Mouse (Mus musculus) intestine, postnatal 0 days (tissue): ENCODE measurements around the gene Actr3b. TPM values are rescaled to one million over a fixed set of nuclear protein-coding genes. Genes with fewer than 3 reads are reported as not detected.

Experiments used
- ATAC-seq: fragments of 200-750 bp; cut with Nextera tagmentation; 2 replicates; pipeline ENCODE4 v1.8.0; 2017; ENCODE audit warnings: mild to moderate bottlenecking, moderate TSS enrichment, moderate library complexity
- H3K27ac ChIP-seq: fragments of 300-500 bp; sonication (generic); 2 replicates; pipeline ENCODE4 v1.5.1; 2014; ENCODE audit warnings: mild to moderate bottlenecking, low read depth, low read length, moderate library complexity
- H3K27me3 ChIP-seq: fragments of 300-500 bp; sonication (generic); replicated peaks from 2 replicates; pipeline ENCODE4 v1.6.1; 2014; ENCODE audit warnings: low read length, mixed read lengths; ENCODE audit not compliant: control insufficient read depth, insufficient read depth
- H3K36me3 ChIP-seq: fragments of 300-500 bp; sonication (generic); 2 replicates; pipeline ENCODE4 v1.6.1; 2014; ENCODE audit warnings: mild to moderate bottlenecking, moderate library complexity; ENCODE audit not compliant: control insufficient read depth, insufficient read depth
- H3K4me1 ChIP-seq: fragments of 300-500 bp; sonication (generic); replicated peaks from 2 replicates; pipeline ENCODE4 v1.6.1; 2014; ENCODE audit warnings: antibody characterized with exemption, low read length, mixed read lengths; ENCODE audit not compliant: control insufficient read depth, insufficient read depth
- H3K4me2 ChIP-seq: fragments of 300-500 bp; sonication (generic); replicated peaks from 2 replicates; pipeline ENCODE4 v1.6.1; 2014; ENCODE audit warnings: low read depth, mild to moderate bottlenecking, moderate library complexity
- H3K4me3 ChIP-seq: fragments of 300-500 bp; sonication (generic); 2 replicates; pipeline ENCODE4 v1.5.1; 2014; ENCODE audit warnings: low read depth, low read length
- H3K9ac ChIP-seq: fragments of 300-500 bp; sonication (generic); 2 replicates; pipeline ENCODE4 v1.6.1; 2014; ENCODE audit warnings: mild to moderate bottlenecking, low read depth, low read length
- H3K9me3 ChIP-seq: fragments of 300-500 bp; sonication (generic); 2 replicates; pipeline ENCODE4 v1.6.1; 2016; ENCODE audit warnings: mixed run types; ENCODE audit not compliant: control insufficient read depth
- CTCF ChIP-seq: sonication (generic); IDR thresholded peaks from 2 replicates; pipeline ENCODE4 v1.5.1; 2016; ENCODE audit warnings: low read depth, mild to moderate bottlenecking, control low read depth, antibody characterized with exemption, moderate library complexity
- WGBS: fragments of 180-500 bp; shearing (Covaris S2); extraction: QIAGEN DNeasy Blood & Tissue Kit; methylation state at CpG from one replicate; pipeline ENCODE4 v1.1.7; 2014; 5-methylcytosine and 5-hydroxymethylcytosine counted together
- polyA plus RNA-seq: library from polyadenylated mRNA; unstranded; fragments of >200 nt; fragmentation: Nextera tagmentation; extraction: Ambion mirVana; gene quantifications from 2 replicates; pipeline ENCODE4 v1.2.1, GENCODE M21; 2015

Actr3b gene
- polyA plus RNA-seq, 1 experiment from 2014 or later: 1.7 TPM

GRCm38 (mm10) chr5:25753556-25754235 is 6.1 kb upstream of the Actr3b start:
- Histone ChIP-seq H3K27ac (no peak overlapping the region), H3K36me3 (no peaks in the 10 kb centered on the region), H3K9me3 (no peaks in the 10 kb centered on the region), H3K4me3 (no peak overlapping the region), H3K4me1 (no peaks in the 10 kb centered on the region), H3K27me3 (no peaks in the 10 kb centered on the region), H3K4me2 (no peak overlapping the region), H3K9ac (no peak overlapping the region)
- WGBS: 47% methylated on average over 8 of the region's 8 CpGs
- no peak for TF ChIP-seq CTCF
- no peak for ATAC-seq

- TF ChIP-seq CTCF: no peak
- H3K4me1 ChIP-seq: no peaks in the 10 kb centered on the region
- H3K36me3 ChIP-seq: no peaks in the 10 kb centered on the region
- ATAC-seq: no peak
- H3K9me3 ChIP-seq: no peaks in the 10 kb centered on the region
- 8% methylated on average over 2 of the region's 2 CpGs for WGBS
- H3K4me3 ChIP-seq: no peak overlapping the region
- no peaks in the 10 kb centered on the region for H3K27me3 ChIP-seq
- no peak overlapping the region for H3K27ac ChIP-seq
- H3K9ac ChIP-seq: no peak overlapping the region
- no peak overlapping the region for H3K4me2 ChIP-seq
These were observed 5.5 kb upstream of the Actr3b start for GRCm38 (mm10) chr5:25754236-25754766.

GRCm38 (mm10) chr5:25760410-25760832 is 624 bp downstream of the Actr3b start:
- H3K27ac ChIP-seq: no peak overlapping the region
- TF ChIP-seq CTCF: no peak
- no peaks in the 10 kb centered on the region for H3K36me3 ChIP-seq
- no peaks in the 10 kb centered on the region for H3K9me3 ChIP-seq
- WGBS: 4% methylated on average over 10 of the region's 10 CpGs
- H3K4me1 ChIP-seq: no peaks in the 10 kb centered on the region
- peak overlapping the region; percentile 63 for H3K4me3 ChIP-seq
- H3K4me2 ChIP-seq: peak overlapping the region; percentile 97
- no peaks in the 10 kb centered on the region for H3K27me3 ChIP-seq
- 0 out of 2 replicates have a peak overlapping the region, but pooled peaks have one; percentile 34 for H3K9ac ChIP-seq
- 0 out of 2 replicates have a peak, but pooled peaks have one; percentile 16 for ATAC-seq

DNA sequence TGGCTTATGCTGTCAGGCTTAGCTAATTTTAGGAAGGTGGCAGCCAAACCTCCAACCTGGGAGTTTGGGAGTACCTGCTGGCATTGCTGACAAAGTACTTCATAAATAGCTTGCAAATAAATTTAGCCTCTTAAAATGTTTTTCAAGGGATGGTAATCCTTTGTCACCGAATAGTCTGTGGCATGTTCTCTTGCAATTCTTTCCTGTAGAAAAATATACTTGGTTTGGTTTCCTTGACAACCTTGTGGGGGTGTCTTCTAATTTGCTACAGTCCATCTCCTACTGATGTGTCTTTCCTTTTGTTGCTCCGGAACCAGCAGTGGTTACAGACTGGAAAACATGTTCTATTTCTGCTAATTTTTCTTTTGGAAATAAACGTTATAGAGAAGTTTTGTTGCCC is 1.1 kb downstream of the Actr3b start:
- no peak for TF ChIP-seq CTCF
- WGBS: 63% methylated on average over 3 of the region's 3 CpGs
- H3K4me2 ChIP-seq: no peak overlapping the region
- H3K4me3 ChIP-seq: no peak overlapping the region
- no peak overlapping the region for H3K9ac ChIP-seq
- H3K27me3 ChIP-seq: no peaks in the 10 kb centered on the region
- no peak for ATAC-seq
- no peak overlapping the region for H3K27ac ChIP-seq
- H3K36me3 ChIP-seq: no peaks in the 10 kb centered on the region
- H3K4me1 ChIP-seq: no peaks in the 10 kb centered on the region
- H3K9me3 ChIP-seq: no peaks in the 10 kb centered on the region

DNA sequence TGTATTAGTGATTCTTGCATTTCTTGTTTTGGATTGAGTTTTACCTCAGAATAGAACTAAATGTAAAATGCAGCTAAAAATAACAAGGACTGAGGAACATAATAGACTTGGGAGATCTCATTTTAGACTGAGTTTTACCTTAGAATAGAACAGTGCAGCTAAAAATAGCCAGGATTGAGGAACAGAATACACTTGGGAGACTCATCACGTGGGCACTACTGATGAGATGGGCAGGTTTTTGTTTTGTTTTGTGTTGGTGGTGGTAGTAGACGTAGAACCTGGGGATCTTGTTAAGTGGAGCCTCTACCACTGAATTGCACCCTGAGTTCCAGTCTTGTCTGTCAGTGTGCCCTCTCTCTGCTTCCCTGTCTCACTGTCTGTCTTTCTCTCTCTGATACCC is 2.1 kb downstream of the Actr3b start:
- 73% methylated on average over 2 of the region's 2 CpGs for WGBS
- no peak for ATAC-seq
- TF ChIP-seq CTCF: no peak

DNA sequence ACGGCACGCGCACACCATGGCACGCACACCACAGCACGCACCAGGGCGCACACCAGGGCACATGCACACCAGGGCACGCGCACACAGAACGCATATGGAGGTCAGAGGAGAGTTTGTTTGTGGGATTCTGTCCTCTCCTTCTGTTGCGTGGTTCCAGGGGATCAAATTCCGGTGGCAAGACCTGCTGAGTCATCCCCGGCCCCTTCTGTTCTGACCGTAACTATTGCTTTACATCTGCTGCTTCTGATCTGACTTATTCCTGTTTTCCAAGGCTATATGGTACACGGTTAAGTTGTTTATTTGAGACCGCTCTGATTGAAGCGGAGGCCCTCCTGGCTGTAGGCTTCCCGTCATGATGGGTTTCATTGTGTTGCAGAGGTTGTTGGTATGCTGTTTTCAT is 9.2 kb downstream of the Actr3b start:
- TF ChIP-seq CTCF: no peak
- no peaks in the 10 kb centered on the region for H3K4me1 ChIP-seq
- no peak overlapping the region for H3K9ac ChIP-seq
- H3K4me3 ChIP-seq: no peak overlapping the region
- no peaks in the 10 kb centered on the region for H3K27me3 ChIP-seq
- no peaks in the 10 kb centered on the region for H3K9me3 ChIP-seq
- no peak overlapping the region for H3K27ac ChIP-seq
- peak overlapping the region; percentile 13; the same call in 1 of the 2 replicates for H3K4me2 ChIP-seq
- H3K36me3 ChIP-seq: no peaks in the 10 kb centered on the region
- WGBS: 61% methylated on average over 17 of the region's 17 CpGs
- no peak for ATAC-seq

More for the DNA sequence above, 2.1 kb downstream of the Actr3b start:
- no peak overlapping the region for H3K9ac ChIP-seq
- H3K4me1 ChIP-seq: no peaks in the 10 kb centered on the region
- no peaks in the 10 kb centered on the region for H3K27me3 ChIP-seq
- no peaks in the 10 kb centered on the region for H3K9me3 ChIP-seq
- H3K4me3 ChIP-seq: no peak overlapping the region
- H3K27ac ChIP-seq: no peak overlapping the region
- no peak overlapping the region for H3K4me2 ChIP-seq
- H3K36me3 ChIP-seq: no peaks in the 10 kb centered on the region
